Mouse (Mus musculus) MEL (cell line): ENCODE results near the gene Larp1b. TPM values are rescaled to one million over a fixed set of nuclear protein-coding genes. Genes with fewer than 3 reads are reported as not detected.
"Not testable (repeated sequence)": the region's sequence is repeated elsewhere in the genome, so short reads cannot be mapped to it uniquely, and the experiment has no call there.

Source experiments
- DNase-seq: peaks from one replicate; pipeline ENCODE4 v3.0.0; 2011; ENCODE audit warnings: low read depth, low spot score
- H3K27ac ChIP-seq: 2 replicates; pipeline ENCODE4 v1.5.1; 2012; ENCODE audit warnings: low read depth, mild to moderate bottlenecking, control low read depth, low read length, moderate library complexity; ENCODE audit not compliant: control insufficient read depth
- H3K27me3 ChIP-seq, 2 experiments: fragments of 150-350 bp in 1 of 2; sonication (generic) in 1 of 2; 2 replicates each; pipeline ENCODE4 v1.6.1; 2012; ENCODE audit warnings: low read length in 2 of 2, mild to moderate bottlenecking in 2 of 2, improper control_type of control experiment in 1 of 2, moderate library complexity in 1 of 2; ENCODE audit not compliant: insufficient read depth in 2 of 2, control insufficient read depth in 1 of 2
- H3K36me3 ChIP-seq, 2 experiments: 2 replicates each; pipeline ENCODE4 v1.6.1; 2012 to 2014; ENCODE audit warnings: low read length in 2 of 2, improper control_type of control experiment in 1 of 2, inconsistent platforms in 1 of 2, mild to moderate bottlenecking in 1 of 2; ENCODE audit not compliant: insufficient read depth in 2 of 2, control insufficient read depth in 1 of 2
- H3K4me1 ChIP-seq, 2 experiments: fragments of 150-350 bp in 1 of 2; sonication (generic) in 1 of 2; 2 replicates each; pipeline ENCODE4 v1.6.1; 2012; ENCODE audit warnings: low read length in 2 of 2, improper control_type of control experiment in 1 of 2, mild to moderate bottlenecking in 1 of 2; ENCODE audit not compliant: insufficient read depth in 2 of 2, control insufficient read depth in 1 of 2
- H3K4me3 ChIP-seq, 2 experiments: fragments of 150-350 bp in 1 of 2; sonication (generic) in 1 of 2; 2 replicates each; pipeline ENCODE4 v1.5.1; 2012; ENCODE audit warnings: low read depth in 2 of 2, low read length in 2 of 2, mild to moderate bottlenecking in 2 of 2, moderate library complexity in 2 of 2, control low read depth in 1 of 2, improper control_type of control experiment in 1 of 2; ENCODE audit not compliant: control insufficient read depth in 1 of 2, insufficient read depth in 1 of 2
- H3K79me2 ChIP-seq: 2 replicates; pipeline ENCODE4 v1.6.1; 2012; ENCODE audit warnings: mild to moderate bottlenecking, low read length, moderate library complexity; ENCODE audit not compliant: control insufficient read depth, poor library complexity, insufficient read depth
- H3K9ac ChIP-seq: 2 replicates; pipeline ENCODE4 v1.6.1; 2012; ENCODE audit warnings: low read depth, mild to moderate bottlenecking, control low read depth, low read length, moderate library complexity; ENCODE audit not compliant: control insufficient read depth, poor library complexity, severe bottlenecking
- H3K9me3 ChIP-seq: fragments of 150-350 bp; sonication (generic); replicated peaks from 2 replicates; pipeline ENCODE4 v1.6.1; 2012; ENCODE audit warnings: mild to moderate bottlenecking, low read length, improper control_type of control experiment, moderate library complexity; ENCODE audit not compliant: insufficient read depth
- BHLHE40 ChIP-seq: IDR thresholded peaks from 2 replicates; pipeline ENCODE4 v1.6.1; 2012; ENCODE audit warnings: low read depth, mild to moderate bottlenecking, inconsistent platforms, low read length, improper control_type of control experiment, borderline replicate concordance
- CHD1 ChIP-seq: IDR thresholded peaks from 2 replicates; pipeline ENCODE4 v1.6.1; 2012; ENCODE audit warnings: low read depth, mild to moderate bottlenecking, inconsistent platforms, low read length, improper control_type of control experiment
- CHD2 ChIP-seq: IDR thresholded peaks from 2 replicates; pipeline ENCODE4 v1.6.1; 2011; ENCODE audit warnings: low read length, improper control_type of control experiment
- CTCF ChIP-seq, 3 experiments: IDR thresholded peaks in 2 of 3; conservative IDR thresholded peaks in 1 of 3; 2 replicates each; pipeline ENCODE4 v1.5.1; 2011 to 2012; ENCODE audit warnings: low read length in 3 of 3, low read depth in 2 of 3, mild to moderate bottlenecking in 2 of 3, improper control_type of control experiment in 1 of 3, inconsistent platforms in 1 of 3, mixed read lengths in 1 of 3, moderate library complexity in 1 of 3; ENCODE audit not compliant: control insufficient read depth in 1 of 3, insufficient read depth in 1 of 3, poor library complexity in 1 of 3, severe bottlenecking in 1 of 3
- E2F4 ChIP-seq: IDR thresholded peaks from 2 replicates; pipeline ENCODE4 v1.6.1; 2011; ENCODE audit warnings: low read depth, low read length, improper control_type of control experiment, borderline replicate concordance
- ELF1 ChIP-seq: IDR thresholded peaks from 2 replicates; pipeline ENCODE4 v1.6.1; 2014; ENCODE audit warnings: low read depth, mild to moderate bottlenecking, inconsistent platforms, low read length, improper control_type of control experiment, moderate library complexity
- EP300 ChIP-seq, 2 experiments: IDR thresholded peaks; 2 replicates each; pipeline ENCODE4 v1.6.1; 2011; ENCODE audit warnings: improper control_type of control experiment in 2 of 2, low read length in 2 of 2, low read depth in 1 of 2, mild to moderate bottlenecking in 1 of 2
- ETS1 ChIP-seq: IDR thresholded peaks from 2 replicates; pipeline ENCODE4 v1.6.1; 2012; ENCODE audit warnings: low read depth, mild to moderate bottlenecking, inconsistent platforms, low read length, improper control_type of control experiment, moderate library complexity
- GABPA ChIP-seq: IDR thresholded peaks from 2 replicates; pipeline ENCODE4 v1.6.1; 2012; ENCODE audit warnings: low read depth, mild to moderate bottlenecking, inconsistent platforms, low read length, improper control_type of control experiment, moderate library complexity
- GATA1 ChIP-seq: IDR thresholded peaks from 2 replicates; pipeline ENCODE4 v1.6.1; 2011; ENCODE audit warnings: low read depth, low read length, improper control_type of control experiment
- HCFC1 ChIP-seq: IDR thresholded peaks from 2 replicates; pipeline ENCODE4 v1.6.1; 2012; ENCODE audit warnings: low read depth, mild to moderate bottlenecking, inconsistent platforms, low read length, improper control_type of control experiment, moderate library complexity
- JUND ChIP-seq: IDR thresholded peaks from 2 replicates; pipeline ENCODE4 v1.6.1; 2011; ENCODE audit warnings: low read depth, mild to moderate bottlenecking, improper control_type of control experiment, low read length
- KAT2A ChIP-seq: conservative IDR thresholded peaks from 2 replicates; pipeline ENCODE4 v1.6.1; 2012; ENCODE audit warnings: low read depth, low read length, improper control_type of control experiment, inconsistent platforms
- MAFK ChIP-seq: IDR thresholded peaks from 2 replicates; pipeline ENCODE4 v1.6.1; 2011; ENCODE audit warnings: low read depth, mild to moderate bottlenecking, low read length, improper control_type of control experiment, borderline replicate concordance
- MAX ChIP-seq: IDR thresholded peaks from 2 replicates; pipeline ENCODE4 v1.6.1; 2011; ENCODE audit warnings: low read length, improper control_type of control experiment
- MAZ ChIP-seq: IDR thresholded peaks from 2 replicates; pipeline ENCODE4 v1.6.1; 2012; ENCODE audit warnings: low read depth, mild to moderate bottlenecking, inconsistent platforms, low read length, improper control_type of control experiment
- MXI1 ChIP-seq: IDR thresholded peaks from 2 replicates; pipeline ENCODE4 v1.6.1; 2011; ENCODE audit warnings: mild to moderate bottlenecking, low read depth, low read length, improper control_type of control experiment
- MYB ChIP-seq: IDR thresholded peaks from 2 replicates; pipeline ENCODE4 v1.6.1; 2011; ENCODE audit warnings: mild to moderate bottlenecking, low read depth, low read length, improper control_type of control experiment
- MYC ChIP-seq: IDR thresholded peaks from 2 replicates; pipeline ENCODE4 v1.6.1; 2011; ENCODE audit warnings: low read depth, mild to moderate bottlenecking, low read length, improper control_type of control experiment, moderate library complexity
- NELFE ChIP-seq: IDR thresholded peaks from 2 replicates; pipeline ENCODE4 v1.6.1; 2011; ENCODE audit warnings: low read depth, low read length, improper control_type of control experiment
- NRF1 ChIP-seq: IDR thresholded peaks from 2 replicates; pipeline ENCODE4 v1.6.1; 2014; ENCODE audit warnings: low read depth, mild to moderate bottlenecking, inconsistent platforms, low read length, improper control_type of control experiment, moderate library complexity; ENCODE audit not compliant: poor library complexity, insufficient read depth, severe bottlenecking
- POLR2A ChIP-seq, 2 experiments: IDR thresholded peaks; 2 replicates each; pipeline ENCODE4 v1.6.1; 2011 to 2012; ENCODE audit warnings: low read length in 2 of 2, mild to moderate bottlenecking in 2 of 2, control low read depth in 1 of 2, improper control_type of control experiment in 1 of 2, low read depth in 1 of 2, moderate library complexity in 1 of 2; ENCODE audit not compliant: control insufficient read depth in 1 of 2, insufficient read depth in 1 of 2, poor library complexity in 1 of 2
- POLR2AphosphoS2 ChIP-seq: IDR thresholded peaks from 2 replicates; pipeline ENCODE4 v1.6.1; 2011; ENCODE audit warnings: low read length, improper control_type of control experiment
- POLR2AphosphoS5 ChIP-seq: IDR thresholded peaks from 2 replicates; pipeline ENCODE4 v1.6.1; 2012; ENCODE audit warnings: low read depth, borderline replicate concordance, mild to moderate bottlenecking, inconsistent platforms, low read length, moderate library complexity, mixed read lengths
- RCOR1 ChIP-seq: IDR thresholded peaks from 2 replicates; pipeline ENCODE4 v1.6.1; 2012; ENCODE audit warnings: low read depth, mild to moderate bottlenecking, inconsistent platforms, low read length, improper control_type of control experiment
- SIN3A ChIP-seq: IDR thresholded peaks from 2 replicates; pipeline ENCODE4 v1.6.1; 2012; ENCODE audit warnings: low read length, improper control_type of control experiment, inconsistent platforms
- TAL1 ChIP-seq: IDR thresholded peaks from 2 replicates; pipeline ENCODE4 v1.6.1; 2012; ENCODE audit warnings: mild to moderate bottlenecking, inconsistent platforms, low read length, moderate library complexity, mixed read lengths
- TBP ChIP-seq: IDR thresholded peaks from 2 replicates; pipeline ENCODE4 v1.8.0; 2011; ENCODE audit warnings: low read depth, low read length, improper control_type of control experiment
- TCF12 ChIP-seq: IDR thresholded peaks from 2 replicates; pipeline ENCODE4 v1.6.1; 2014; ENCODE audit warnings: low read depth, mild to moderate bottlenecking, inconsistent platforms, low read length, improper control_type of control experiment, moderate library complexity
- UBTF ChIP-seq: IDR thresholded peaks from 2 replicates; pipeline ENCODE4 v1.6.1; 2012; ENCODE audit warnings: low read depth, mild to moderate bottlenecking, inconsistent platforms, low read length, improper control_type of control experiment, moderate library complexity, borderline replicate concordance; ENCODE audit not compliant: insufficient read depth
- USF1 ChIP-seq: IDR thresholded peaks from 2 replicates; pipeline ENCODE4 v1.6.1; 2014; ENCODE audit warnings: low read depth, mild to moderate bottlenecking, inconsistent platforms, low read length, improper control_type of control experiment, moderate library complexity
- ZC3H11A ChIP-seq: IDR thresholded peaks from 2 replicates; pipeline ENCODE4 v1.6.1; 2012; ENCODE audit warnings: low read depth, mild to moderate bottlenecking, inconsistent platforms, low read length, improper control_type of control experiment
- ZMIZ1 ChIP-seq: IDR thresholded peaks from 2 replicates; pipeline ENCODE4 v1.6.1; 2012; ENCODE audit warnings: low read depth, mild to moderate bottlenecking, inconsistent platforms, low read length, improper control_type of control experiment, moderate library complexity
- ZNF384 ChIP-seq: IDR thresholded peaks from 2 replicates; pipeline ENCODE4 v1.6.1; 2012; ENCODE audit warnings: low read depth, mild to moderate bottlenecking, inconsistent platforms, low read length, improper control_type of control experiment
- polyA plus RNA-seq, 2 experiments: library from polyadenylated mRNA; stranded (reverse) in 1 of 2; unstranded in 1 of 2; fragments of >175 nt in 1 of 2; fragments of >200 nt in 1 of 2; gene quantifications; 2 replicates each; pipeline versions ENCODE4 v1.2.1 to v1.2.4; 2012; ENCODE audit warnings: low replicate concordance in 2 of 2, low read depth in 1 of 2; ENCODE audit not compliant: insufficient read length in 2 of 2, insufficient read depth in 1 of 2, missing spikeins in 1 of 2
- total RNA-seq: library from RNA; depleted of rRNA; stranded (reverse); fragments of 300-350 nt; gene quantifications from 2 replicates; pipeline ENCODE4 v1.2.3, GENCODE M21; 2012; rRNA removed

The Larp1b gene
- 30.1 and 30.4 TPM in 2 replicates for total RNA-seq
- polyA plus RNA-seq = 10 to 100 TPM in 1 of 2 experiments, not detected in 1; 33.3 TPM

DNA sequence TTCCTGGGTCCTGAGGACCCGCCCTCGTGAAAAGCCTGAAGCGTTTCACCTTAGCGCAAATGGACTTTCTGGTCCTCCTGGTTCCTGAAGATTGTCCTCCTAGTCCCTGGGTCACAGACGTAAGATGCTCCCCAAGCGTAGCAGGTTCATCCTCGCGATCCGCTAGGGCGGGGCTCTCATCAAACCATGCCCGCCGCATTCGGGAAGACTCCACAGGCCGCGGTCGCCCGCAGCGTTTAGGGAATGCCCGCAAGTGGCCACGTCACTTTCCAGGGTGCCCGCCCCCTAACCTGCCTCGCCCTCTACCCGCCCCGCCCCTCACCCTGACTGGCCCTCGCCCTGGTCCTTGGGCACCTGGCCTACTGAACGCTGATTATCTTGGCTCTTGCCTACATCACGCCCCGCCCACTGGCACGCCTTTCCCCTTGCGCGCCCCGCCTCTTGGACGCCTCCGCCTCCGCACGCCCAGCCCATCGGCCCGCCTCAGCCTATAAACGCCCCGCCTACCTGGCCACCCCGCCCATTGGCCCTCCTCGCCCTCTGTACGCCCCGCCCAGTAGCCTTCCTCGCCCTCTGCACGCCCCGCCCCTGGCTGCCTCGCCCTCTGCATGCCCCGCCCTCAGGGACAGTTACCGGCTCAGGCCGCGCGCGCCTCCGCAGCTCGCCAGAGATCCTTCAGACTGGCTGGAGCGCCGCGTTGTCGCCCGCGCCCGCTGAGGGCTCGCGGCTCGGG lies at the start of gene Larp1b:
Larp1b (plus strand) TSS at position 659 of the 733 bp plus-strand sequence.
- Histone ChIP-seq H3K36me3 (peaks cover 0 to 30% of the 10 kb centered on the region in 2 experiments; a peak in 2 of 4 replicates), H3K4me1 (peaks cover 10 to 19% of the 10 kb centered on the region in 2 experiments), H3K9ac (peak within 1 kb of the TSS; percentile 58), H3K4me3 (peak within 1 kb of the TSS; percentile 73 to 89), H3K79me2 (peaks cover 20% of the 10 kb centered on the region), H3K27me3 (no peaks in the 10 kb centered on the region), H3K27ac (peak within 1 kb of the TSS; percentile 64), H3K9me3 (no peaks in the 10 kb centered on the region)
- DNase-seq = peak; percentile 97
- TF ChIP-seq EP300 (IDR thresholded peaks at IDR 0.05; ENCODE audit: low read depth in 1 of 2, low read length in 2 of 2) = no peak
- TF ChIP-seq POLR2AphosphoS2 = peak; percentile 55; the same call in 1 of the 2 replicates
- TF ChIP-seq NRF1 = 0 out of 2 replicates have a peak, but pooled peaks have one; percentile 27
- 0 out of 6 replicates have a peak, but pooled peaks of 1 of the 3 experiments have one; percentile 1 for TF ChIP-seq CTCF (IDR thresholded peaks at IDR 0.05 in 2 of 3, conservative IDR thresholded peaks at IDR 0.05 in 1 of 3; ENCODE audit: control insufficient read depth in 1 of 3, insufficient read depth in 1 of 3, low read depth in 2 of 3, low read length in 3 of 3, poor library complexity in 1 of 3, severe bottlenecking in 1 of 3)
- no peak for TF ChIP-seq BHLHE40
- TF ChIP-seq ETS1 = no peak
- peak; percentile 69 for TF ChIP-seq NELFE
- TF ChIP-seq HCFC1 = 0 out of 2 replicates have a peak, but pooled peaks have one; percentile 19
- no peak for TF ChIP-seq TAL1
- TF ChIP-seq MAZ = peak; percentile 59; the same call in 1 of the 2 replicates
- TF ChIP-seq TCF12 = peak; percentile 66
- no peak for TF ChIP-seq E2F4
- no peak for TF ChIP-seq MAFK
- no peak for TF ChIP-seq CHD1
- peak; percentile 16; the same call in 1 of the 2 replicates for TF ChIP-seq MAX
- TF ChIP-seq ELF1 = 0 out of 2 replicates have a peak, but pooled peaks have one; percentile 15
- no peak for TF ChIP-seq KAT2A
- peak; percentile 75 for TF ChIP-seq ZMIZ1
- no peak for TF ChIP-seq POLR2AphosphoS5
- TF ChIP-seq GABPA = no peak
- peak; percentile 80 to 81; a peak in 3 of 4 replicates for TF ChIP-seq POLR2A (IDR thresholded peaks at IDR 0.05; ENCODE audit: control insufficient read depth in 1 of 2, insufficient read depth in 1 of 2, low read depth in 1 of 2, low read length in 2 of 2, poor library complexity in 1 of 2)
- no peak for TF ChIP-seq MYC
- TF ChIP-seq GATA1 = no peak
- peak; percentile 48; the same call in 1 of the 2 replicates for TF ChIP-seq SIN3A
- TF ChIP-seq JUND = no peak
- no peak for TF ChIP-seq ZNF384
- TF ChIP-seq CHD2 = no peak
- no peak for TF ChIP-seq UBTF
- TF ChIP-seq TBP = no peak; the same call in 1 of the 2 replicates
- peak; percentile 37; the same call in 1 of the 2 replicates for TF ChIP-seq USF1
- no peak for TF ChIP-seq MYB
- TF ChIP-seq MXI1 = peak; percentile 43; the same call in 1 of the 2 replicates
- TF ChIP-seq RCOR1 = no peak
- TF ChIP-seq ZC3H11A = no peak

DNA sequence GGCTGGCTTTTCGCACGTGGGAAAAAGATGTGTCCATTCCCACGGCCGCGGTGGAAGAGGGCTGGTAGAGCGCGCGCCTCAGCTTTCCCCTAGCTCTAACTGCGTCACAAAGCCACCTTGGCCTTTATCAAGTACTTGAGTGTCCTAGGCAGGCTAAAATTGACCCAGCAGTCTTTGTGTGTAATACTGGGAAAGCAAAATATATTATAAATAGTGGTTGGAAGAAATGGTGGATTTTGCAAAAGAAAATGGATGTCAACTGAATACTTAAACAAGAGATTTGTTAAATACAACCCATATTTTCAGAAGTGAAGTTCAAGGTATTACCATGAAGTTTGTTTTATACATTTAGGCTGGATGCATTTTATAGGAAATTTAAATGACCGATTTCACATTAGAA lies 47.2 kb upstream of the Larp1b start, which contains the start of gene 1700034I23Rik:
1700034I23Rik (minus strand) TSS at position 101 of the 400 bp plus-strand sequence.
- not testable (repeated sequence) for DNase-seq, H3K79me2 ChIP-seq, H3K9me3 ChIP-seq, H3K36me3 ChIP-seq, H3K4me1 ChIP-seq, H3K9ac ChIP-seq, H3K27ac ChIP-seq, H3K4me3 ChIP-seq, H3K27me3 ChIP-seq
